Mouse (Mus musculus) forebrain, postnatal 0 days (tissue): ENCODE data around the gene Cntln. TPM values are rescaled to one million over a fixed set of nuclear protein-coding genes. Genes with fewer than 3 reads are reported as not detected.

Source experiments
- ATAC-seq: fragments of 200-750 bp; cut with Nextera tagmentation; 2 replicates; pipeline ENCODE4 v1.8.0; 2017; ENCODE audit warnings: mild to moderate bottlenecking, moderate library complexity
- DNase-seq: peaks from one replicate; pipeline ENCODE4 v3.0.0-alpha.2; 2015
- H3K27ac ChIP-seq: fragments of 300-500 bp; sonication (generic); 2 replicates; pipeline ENCODE4 v1.5.1; 2014; ENCODE audit warnings: low read depth, mild to moderate bottlenecking, antibody characterized with exemption, low read length, moderate library complexity, mixed read lengths
- H3K27me3 ChIP-seq: fragments of 300-500 bp; sonication (generic); 2 replicates; pipeline ENCODE4 v1.6.1; 2014; ENCODE audit warnings: mild to moderate bottlenecking, low read length, mixed read lengths; ENCODE audit not compliant: insufficient read depth
- H3K36me3 ChIP-seq: fragments of 300-500 bp; sonication (generic); 2 replicates; pipeline ENCODE4 v1.6.1; 2014; ENCODE audit warnings: mild to moderate bottlenecking, moderate library complexity; ENCODE audit not compliant: insufficient read depth
- H3K4me1 ChIP-seq: fragments of 300-500 bp; sonication (generic); 2 replicates; pipeline ENCODE4 v1.6.1; 2014; ENCODE audit warnings: antibody characterized with exemption; ENCODE audit not compliant: insufficient read depth
- H3K4me2 ChIP-seq: fragments of 300-500 bp; sonication (generic); 2 replicates; pipeline ENCODE4 v1.6.1; 2014; ENCODE audit warnings: low read depth, mild to moderate bottlenecking, moderate library complexity
- H3K4me3 ChIP-seq: fragments of 300-500 bp; sonication (generic); 2 replicates; pipeline ENCODE4 v1.5.1; 2014; ENCODE audit warnings: low read depth, low read length, mixed read lengths
- H3K9ac ChIP-seq: fragments of 300-500 bp; sonication (generic); 2 replicates; pipeline ENCODE4 v1.6.1; 2014; ENCODE audit warnings: mild to moderate bottlenecking
- H3K9me3 ChIP-seq: fragments of 300-500 bp; sonication (generic); 2 replicates; pipeline ENCODE4 v1.6.1; 2016; ENCODE audit warnings: low read length
- CTCF ChIP-seq: sonication (generic); IDR thresholded peaks from 2 replicates; pipeline ENCODE4 v1.5.1; 2016; ENCODE audit warnings: antibody characterized with exemption, control low read depth, low read depth
- WGBS: fragments of 180-500 bp; shearing (Covaris S2); extraction: QIAGEN DNeasy Blood & Tissue Kit; methylation state at CpG from one replicate; pipeline ENCODE4 v1.1.7; 2014; 5-methylcytosine and 5-hydroxymethylcytosine counted together
- polyA plus RNA-seq: library from polyadenylated mRNA; unstranded; fragments of >200 nt; fragmentation: Nextera tagmentation; extraction: Ambion mirVana; gene quantifications from 2 replicates; pipeline ENCODE4 v1.2.1, GENCODE M21; 2015
- total RNA-seq: library from RNA; depleted of rRNA; stranded (reverse); fragments of >200 nt; gene quantifications from 2 replicates; pipeline ENCODE4 v1.2.3, GENCODE M21; 2014

The Cntln gene
- total and polyA plus RNA-seq, 2 experiments from 2014 or later, result 4.6 to 11.0 TPM

- Histone ChIP-seq H3K36me3 (no peaks in the 10 kb centered on the region), H3K4me3 (no peak overlapping the region), H3K4me2 (no peak overlapping the region), H3K9ac (no peak overlapping the region), H3K4me1 (no peaks in the 10 kb centered on the region), H3K27ac (no peak overlapping the region), H3K9me3 (no peaks in the 10 kb centered on the region), H3K27me3 (no peaks in the 10 kb centered on the region)
- ATAC-seq (no peak), DNase-seq (no peak)
- 94% methylated on average over 2 of the region's 2 CpGs for WGBS
- no peak for TF ChIP-seq CTCF
These were observed 222.9 kb downstream of the Cntln start for GRCm38 (mm10) chr4:85106961-85107360.

GRCm38 (mm10) chr4:85120271-85120670 lies 236.2 kb downstream of the Cntln start:
- H3K27ac ChIP-seq, result no peak overlapping the region
- WGBS, result 67% methylated on average over 3 of the region's 3 CpGs
- ATAC-seq (no peak), DNase-seq (no peak)
- no peaks in the 10 kb centered on the region for H3K9me3 ChIP-seq
- TF ChIP-seq CTCF, result no peak
- no peaks in the 10 kb centered on the region for H3K27me3 ChIP-seq
- no peaks in the 10 kb centered on the region for H3K4me1 ChIP-seq
- no peaks in the 10 kb centered on the region for H3K36me3 ChIP-seq
- H3K9ac ChIP-seq, result no peak overlapping the region
- H3K4me3 ChIP-seq, result no peak overlapping the region
- H3K4me2 ChIP-seq, result no peak overlapping the region

GRCm38 (mm10) chr4:85149726-85150125 lies 265.6 kb downstream of the Cntln start:
- WGBS, result 77% methylated on average over 5 of the region's 5 CpGs
- DNase-seq (no peak), ATAC-seq (no peak)
- no peak overlapping the region for H3K4me3 ChIP-seq
- no peak overlapping the region for H3K4me2 ChIP-seq
- H3K4me1 ChIP-seq, result no peaks in the 10 kb centered on the region
- H3K36me3 ChIP-seq, result no peaks in the 10 kb centered on the region
- no peaks in the 10 kb centered on the region for H3K9me3 ChIP-seq
- no peak overlapping the region for H3K27ac ChIP-seq
- TF ChIP-seq CTCF, result no peak
- H3K9ac ChIP-seq, result no peak overlapping the region
- no peaks in the 10 kb centered on the region for H3K27me3 ChIP-seq

GRCm38 (mm10) chr4:85151881-85152280 lies 267.8 kb downstream of the Cntln start:
- Histone ChIP-seq H3K27ac (no peak overlapping the region), H3K9ac (no peak overlapping the region), H3K36me3 (no peaks in the 10 kb centered on the region), H3K4me1 (no peaks in the 10 kb centered on the region), H3K4me2 (no peak overlapping the region), H3K9me3 (no peaks in the 10 kb centered on the region), H3K4me3 (no peak overlapping the region), H3K27me3 (no peaks in the 10 kb centered on the region)
- ATAC-seq (no peak), DNase-seq (no peak)
- TF ChIP-seq CTCF, result no peak
- WGBS, result 81% methylated on average over 7 of the region's 7 CpGs

GRCm38 (mm10) chr4:85154361-85154760 lies 270.3 kb downstream of the Cntln start:
- no peak for DNase-seq
- no peak overlapping the region for H3K4me3 ChIP-seq
- no peaks in the 10 kb centered on the region for H3K4me1 ChIP-seq
- no peaks in the 10 kb centered on the region for H3K27me3 ChIP-seq
- no peak overlapping the region for H3K4me2 ChIP-seq
- H3K36me3 ChIP-seq, result no peaks in the 10 kb centered on the region
- 90% methylated on average over 1 of the region's 1 CpGs for WGBS
- no peaks in the 10 kb centered on the region for H3K9me3 ChIP-seq
- no peak overlapping the region for H3K9ac ChIP-seq
- no peak for TF ChIP-seq CTCF
- H3K27ac ChIP-seq, result no peak overlapping the region
- ATAC-seq, result no peak

GRCm38 (mm10) chr4:85161156-85161555 lies 277.0 kb downstream of the Cntln start:
- peak; percentile 60 for TF ChIP-seq CTCF
- Histone ChIP-seq H3K4me2 (no peak overlapping the region), H3K9ac (no peak overlapping the region), H3K4me3 (no peak overlapping the region), H3K9me3 (no peaks in the 10 kb centered on the region), H3K36me3 (no peaks in the 10 kb centered on the region), H3K27me3 (no peaks in the 10 kb centered on the region), H3K4me1 (no peaks in the 10 kb centered on the region), H3K27ac (no peak overlapping the region)
- 72% methylated on average over 4 of the region's 4 CpGs for WGBS
- DNase-seq (peak; percentile 34), ATAC-seq (no peak)

GRCm38 (mm10) chr4:85162468-85163312 lies 278.6 kb downstream of the Cntln start:
- no peaks in the 10 kb centered on the region for H3K9me3 ChIP-seq
- TF ChIP-seq CTCF, result peak; percentile 94
- H3K36me3 ChIP-seq, result no peaks in the 10 kb centered on the region
- 25% methylated on average over 27 of the region's 27 CpGs for WGBS
- no peak overlapping the region for H3K4me3 ChIP-seq
- DNase-seq (peak; percentile 93), ATAC-seq (peak; percentile 97)
- H3K9ac ChIP-seq, result no peak overlapping the region
- no peaks in the 10 kb centered on the region for H3K27me3 ChIP-seq
- H3K4me2 ChIP-seq, result 0 out of 2 replicates have a peak overlapping the region, but pooled peaks have one; percentile 20
- H3K4me1 ChIP-seq, result no peaks in the 10 kb centered on the region
- no peak overlapping the region for H3K27ac ChIP-seq
